Mouse (Mus musculus): Measurements from ENCODE around the gene Phyhd1.

DNA sequence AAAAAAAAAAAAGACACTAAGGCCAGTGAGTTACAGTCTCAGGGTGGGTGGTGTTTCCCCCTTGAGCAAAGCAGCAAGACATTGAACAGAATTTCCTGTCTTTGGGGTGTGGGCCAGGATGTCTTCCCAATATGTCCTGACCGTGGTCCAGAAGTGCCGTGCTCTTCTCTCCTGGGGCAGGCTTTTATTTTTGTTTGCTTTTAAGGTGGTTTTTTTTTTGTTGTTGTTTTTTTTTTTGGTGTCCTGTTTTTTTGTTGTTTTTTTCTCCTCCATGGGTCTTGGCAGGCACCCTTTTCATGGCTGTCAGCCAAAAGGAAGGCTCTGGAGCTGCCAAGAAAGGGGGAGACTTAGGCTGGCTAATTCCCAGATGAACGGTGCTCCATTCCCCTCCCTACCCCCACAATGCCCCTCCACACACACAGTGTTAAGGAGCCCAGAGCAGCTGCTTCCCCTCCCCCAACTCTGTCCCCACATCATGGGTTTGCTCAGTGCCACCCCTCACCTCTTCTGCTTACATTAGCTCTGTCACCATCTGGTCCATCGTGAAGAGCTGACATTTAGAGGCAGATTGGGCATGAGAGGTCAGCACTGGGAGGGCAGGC is 3.1 kb upstream of the Phyhd1 start:
- TF ChIP-seq CTCF (IDR thresholded peaks at IDR 0.05; ENCODE audit: extremely low read depth, insufficient read depth, insufficient read length, insufficient replicate concordance) (no peak), POLR2A (IDR thresholded peaks at IDR 0.05; ENCODE audit: low read depth, low read length) (no peak)

Measured in spleen, adult 2 months (tissue).